Mouse (Mus musculus) liver, adult 2 months (tissue): ENCODE results near the gene Gm26602. TPM values are rescaled to one million over a fixed set of nuclear protein-coding genes. Genes with fewer than 3 reads are reported as not detected.

ENCODE experiments used
- DNase-seq: peaks from one replicate; pipeline ENCODE4 v3.0.0-alpha.2; 2011; ENCODE audit warnings: low read depth, low spot score; ENCODE audit errors: extremely low read depth
- H3K27ac ChIP-seq: fragments of 200-500 bp; replicated peaks from 2 replicates; pipeline ENCODE4 v1.5.1; 2012; ENCODE audit warnings: low read depth, mild to moderate bottlenecking, control low read depth, inconsistent platforms, low read length; ENCODE audit not compliant: insufficient read depth
- H3K27me3 ChIP-seq: fragments of 200-500 bp; 2 replicates; pipeline ENCODE4 v1.6.1; 2012; ENCODE audit warnings: mild to moderate bottlenecking, moderate library complexity, low read length, inconsistent platforms; ENCODE audit not compliant: control insufficient read depth, insufficient read depth
- H3K36me3 ChIP-seq: fragments of 200-500 bp; 2 replicates; pipeline ENCODE4 v1.6.1; 2012; ENCODE audit warnings: low read length, inconsistent platforms; ENCODE audit not compliant: control insufficient read depth, insufficient read depth
- H3K4me1 ChIP-seq: fragments of 200-500 bp; 2 replicates; pipeline ENCODE4 v1.6.1; 2011; ENCODE audit warnings: low read length; ENCODE audit not compliant: control insufficient read depth, insufficient read depth
- H3K4me3 ChIP-seq: fragments of 200-500 bp; 2 replicates; pipeline ENCODE4 v1.5.1; 2011; ENCODE audit warnings: low read depth, mild to moderate bottlenecking, control low read depth, low read length, moderate library complexity; ENCODE audit not compliant: insufficient read depth
- H3K79me2 ChIP-seq: fragments of 200-500 bp; 2 replicates; pipeline ENCODE4 v1.6.1; 2012; ENCODE audit warnings: inconsistent platforms, mild to moderate bottlenecking, low read length, moderate library complexity; ENCODE audit not compliant: control insufficient read depth, insufficient read depth
- H3K9ac ChIP-seq: fragments of 200-500 bp; 2 replicates; pipeline ENCODE4 v1.6.1; 2012; ENCODE audit warnings: low read depth, mild to moderate bottlenecking, control low read depth, inconsistent platforms, low read length
- CTCF ChIP-seq: fragments of 200-500 bp; IDR thresholded peaks from 2 replicates; pipeline ENCODE4 v1.5.1; 2011; ENCODE audit warnings: low read depth, low read length, control low read depth
- POLR2A ChIP-seq: fragments of 200-500 bp; IDR thresholded peaks from 2 replicates; pipeline ENCODE4 v1.6.1; 2011; ENCODE audit warnings: low read length, control low read depth; ENCODE audit not compliant: insufficient read depth; ENCODE audit errors: extremely low read depth
- WGBS: fragments of 180-500 bp; shearing (Covaris S2); methylation state at CpG from one replicate; pipeline ENCODE4 v1.1.7; 2018; 5-methylcytosine and 5-hydroxymethylcytosine counted together
- polyA plus RNA-seq: library from polyadenylated mRNA; depleted of rRNA; stranded (reverse); fragments of >200 nt; gene quantifications from 2 replicates; pipeline ENCODE4 v1.2.3, GENCODE M21; 2012
- total RNA-seq: library from RNA; depleted of rRNA; stranded (reverse); fragments of >200 nt; gene quantifications from 2 replicates; pipeline ENCODE4 v1.2.3, GENCODE M21; 2014

The Gm26602 gene
- total and polyA plus RNA-seq, 2 experiments, result not detected

DNA sequence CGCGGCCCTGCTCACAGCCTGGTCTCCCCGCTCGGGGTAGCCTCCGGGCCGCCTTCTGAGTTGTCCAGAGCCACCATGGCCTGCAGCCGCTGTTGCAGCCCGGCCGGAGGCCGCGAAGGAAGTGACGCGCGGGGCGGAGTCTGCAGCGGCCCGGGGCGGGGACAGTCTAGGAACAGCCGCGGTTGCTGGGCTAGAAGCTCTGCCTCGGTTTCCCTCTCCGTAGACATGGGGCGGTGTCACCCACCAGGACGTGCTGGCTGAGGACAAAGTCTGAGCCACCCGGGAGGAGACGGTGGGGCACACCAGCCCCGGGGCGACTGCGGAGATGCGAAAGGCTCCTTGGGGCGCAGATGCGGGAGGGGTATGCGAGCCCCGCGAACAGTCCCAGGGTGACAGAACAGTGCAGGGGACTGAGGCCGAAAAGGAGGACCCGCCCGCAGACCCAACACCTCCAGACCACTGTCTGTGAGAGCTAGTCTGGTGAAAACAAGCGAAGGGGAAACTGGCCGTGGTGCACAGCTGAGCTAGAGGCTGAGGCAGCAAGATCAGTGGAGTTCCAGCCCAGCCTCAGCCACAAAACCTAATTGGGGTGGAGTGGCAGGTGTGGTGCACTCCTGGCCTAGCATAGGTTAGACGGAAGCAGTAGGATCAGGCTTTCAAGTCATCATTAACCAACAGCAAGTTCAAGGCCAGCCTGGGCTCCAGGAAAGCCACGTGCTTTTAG, 6.3 kb downstream of the Gm26602 start, which contains the start of gene Kiss1r:
Kiss1r (plus strand) TSS at position 164 of the 724 bp plus-strand sequence.
- peak; percentile 90 for TF ChIP-seq POLR2A
- TF ChIP-seq CTCF, result no peak
- WGBS, result 2% methylated on average over 42 of the region's 42 CpGs
- H3K36me3 ChIP-seq, result no peaks in the 10 kb centered on the region
- peak within 1 kb of the TSS; percentile 51 for H3K27ac ChIP-seq
- DNase-seq, result peak; percentile 45
- H3K79me2 ChIP-seq, result peaks cover 7% of the 10 kb centered on the region; the same call in 1 of the 2 replicates
- peak within 1 kb of the TSS; percentile 87 for H3K9ac ChIP-seq
- peaks cover 12% of the 10 kb centered on the region for H3K27me3 ChIP-seq
- H3K4me1 ChIP-seq, result peaks cover 4% of the 10 kb centered on the region
- H3K4me3 ChIP-seq, result peak within 1 kb of the TSS; percentile 73

DNA sequence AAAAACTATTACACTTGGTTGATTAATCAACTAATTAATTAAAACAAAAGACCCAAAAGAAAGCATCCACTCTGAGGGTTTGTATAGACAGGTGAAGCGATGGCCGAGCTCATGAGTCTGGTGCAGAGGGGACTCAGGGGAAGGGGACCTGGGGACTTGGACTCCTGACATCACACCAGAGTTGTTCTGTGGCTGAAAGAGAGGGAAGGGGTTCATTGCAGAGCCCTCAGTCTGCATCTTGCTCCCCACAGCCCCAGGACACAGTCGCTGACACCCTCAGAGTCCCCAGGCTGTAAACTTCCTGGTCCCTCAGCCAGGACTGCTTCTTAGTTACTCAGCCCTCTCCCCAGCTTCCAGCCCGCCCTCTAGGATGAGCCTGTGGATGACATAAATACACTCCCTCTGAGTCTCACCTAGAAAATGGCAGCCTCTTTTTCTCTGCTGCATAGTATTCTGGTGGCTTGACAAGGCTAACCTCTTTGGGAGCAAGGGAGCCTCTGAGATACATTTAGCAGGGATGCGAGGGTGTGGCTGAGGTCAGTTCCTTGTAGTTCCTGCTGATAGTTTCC, 7.0 kb downstream of the Gm26602 start:
- Histone ChIP-seq H3K4me1 (peaks cover 4% of the 10 kb centered on the region), H3K27me3 (peaks cover 12% of the 10 kb centered on the region), H3K27ac (no peak overlapping the region), H3K9ac (no peak overlapping the region), H3K4me3 (no peak overlapping the region), H3K36me3 (no peaks in the 10 kb centered on the region), H3K79me2 (peaks cover 7% of the 10 kb centered on the region; the same call in 1 of the 2 replicates)
- DNase-seq, result no peak
- no peak for TF ChIP-seq CTCF
- no peak for TF ChIP-seq POLR2A
- WGBS, result 83% methylated on average over 5 of the region's 5 CpGs

DNA sequence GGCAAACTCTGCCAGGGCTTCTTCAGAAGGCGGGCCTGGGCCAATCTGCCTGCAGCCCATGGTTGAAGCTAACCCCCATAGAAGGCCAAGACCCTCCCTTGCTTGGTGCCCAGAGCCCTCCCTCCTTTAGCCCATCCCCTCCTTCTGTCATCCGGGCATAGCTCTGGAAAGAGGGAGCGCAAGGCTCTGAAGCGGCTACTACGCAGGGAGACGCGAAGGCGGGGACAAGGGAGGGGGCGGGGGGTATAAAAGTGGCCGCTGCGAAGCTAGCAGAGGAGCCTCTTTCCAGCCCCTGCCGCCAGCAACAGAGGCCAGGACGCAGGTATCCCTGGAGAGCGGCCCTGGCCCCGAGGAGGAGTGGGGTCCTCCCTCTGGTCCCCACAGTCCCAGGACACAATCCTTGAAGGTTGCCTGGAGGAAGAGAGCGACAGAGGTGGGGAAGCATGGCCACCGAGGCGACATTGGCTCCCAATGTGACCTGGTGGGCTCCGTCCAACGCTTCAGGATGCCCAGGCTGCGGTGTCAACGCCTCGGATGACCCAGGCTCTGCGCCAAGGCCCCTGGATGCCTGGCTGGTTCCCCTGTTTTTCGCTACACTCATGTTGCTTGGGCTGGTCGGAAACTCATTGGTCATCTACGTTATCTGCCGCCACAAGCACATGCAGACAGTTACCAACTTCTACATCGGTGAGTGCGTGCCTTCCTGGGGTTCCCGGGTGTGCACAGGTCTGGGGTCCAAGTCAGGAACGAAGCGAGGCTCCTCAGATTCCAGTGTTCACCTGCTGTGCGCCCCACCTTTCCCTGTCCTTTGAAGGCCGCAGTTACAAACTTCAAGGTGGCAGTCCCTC, 7.8 kb downstream of the Gm26602 start:
- H3K4me1 ChIP-seq, result peaks cover 4% of the 10 kb centered on the region
- DNase-seq, result no peak
- H3K36me3 ChIP-seq, result no peaks in the 10 kb centered on the region
- H3K27ac ChIP-seq, result no peak overlapping the region
- H3K27me3 ChIP-seq, result peaks cover 12% of the 10 kb centered on the region
- peak overlapping the region; percentile 43; the same call in 1 of the 2 replicates for H3K4me3 ChIP-seq
- WGBS, result 31% methylated on average over 35 of the region's 35 CpGs
- H3K9ac ChIP-seq, result 0 out of 2 replicates have a peak overlapping the region, but pooled peaks have one; percentile 19
- H3K79me2 ChIP-seq, result peaks cover 7% of the 10 kb centered on the region; the same call in 1 of the 2 replicates
- TF ChIP-seq CTCF, result no peak
- no peak for TF ChIP-seq POLR2A

DNA sequence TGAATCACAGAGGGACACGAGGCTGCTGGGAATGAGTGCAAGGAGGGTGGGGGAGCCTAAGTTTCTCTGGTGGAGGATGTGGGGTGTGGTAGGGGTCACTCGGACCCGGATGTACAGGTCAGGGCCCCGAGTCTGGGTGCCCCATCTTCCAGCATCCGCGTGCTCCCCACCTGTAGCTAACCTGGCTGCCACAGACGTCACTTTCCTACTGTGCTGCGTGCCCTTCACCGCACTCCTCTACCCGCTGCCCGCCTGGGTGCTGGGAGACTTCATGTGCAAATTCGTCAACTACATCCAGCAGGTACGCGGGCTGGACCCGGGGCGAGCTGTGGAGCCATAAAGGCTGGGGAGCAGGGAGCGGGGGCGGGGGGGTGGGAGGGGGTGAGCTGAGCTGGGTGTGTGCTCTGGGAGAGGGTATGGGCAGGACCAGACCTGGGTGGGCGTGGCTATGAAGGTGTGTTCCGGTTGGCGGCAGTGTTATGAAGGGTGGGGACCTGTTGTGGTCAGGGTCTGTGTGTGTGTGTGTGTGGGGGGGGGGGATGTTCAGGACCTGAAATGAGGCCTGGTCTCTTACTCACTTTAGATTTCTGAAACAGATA, 8.7 kb downstream of the Gm26602 start:
- H3K4me3 ChIP-seq, result no peak overlapping the region
- 16% methylated on average over 21 of the region's 21 CpGs for WGBS

DNA sequence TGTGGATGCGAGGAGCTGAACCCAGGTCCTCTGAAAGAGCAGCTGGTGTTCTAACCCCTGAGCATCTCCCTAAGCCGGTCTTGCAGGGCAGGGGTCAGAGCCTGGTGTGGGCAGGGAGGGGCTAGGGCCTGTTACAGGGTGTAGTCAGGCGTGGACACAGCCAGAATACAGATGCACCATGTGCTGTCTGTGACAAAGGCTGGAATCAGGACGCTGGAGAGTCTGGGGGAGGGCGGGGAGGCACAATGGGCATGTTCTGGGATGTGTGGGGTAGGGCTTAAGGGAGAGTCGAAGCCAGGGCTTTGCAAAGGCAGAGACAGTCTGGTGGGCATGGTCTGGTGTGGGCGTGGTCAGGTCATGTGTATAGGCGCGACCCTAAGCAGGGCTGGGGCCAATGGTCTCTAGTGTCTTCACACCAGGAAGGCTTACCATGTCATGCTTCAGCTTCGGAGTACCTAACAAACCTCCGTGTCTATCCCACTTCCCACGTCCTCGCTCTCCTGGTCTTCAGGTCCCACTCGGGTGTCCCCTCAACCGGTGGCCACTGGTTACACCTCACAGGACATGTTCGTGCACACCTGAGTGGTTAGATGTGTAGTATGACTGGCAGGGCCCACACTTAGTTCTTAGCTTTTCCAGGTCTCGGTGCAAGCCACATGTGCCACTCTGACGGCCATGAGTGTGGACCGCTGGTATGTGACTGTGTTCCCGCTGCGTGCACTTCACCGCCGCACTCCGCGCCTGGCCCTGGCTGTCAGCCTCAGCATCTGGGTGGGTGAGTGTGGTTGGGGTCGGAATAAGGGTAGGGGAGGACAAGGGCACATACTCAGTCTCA, 9.6 kb downstream of the Gm26602 start:
- no peak for DNase-seq
- Histone ChIP-seq H3K27me3 (peaks cover 12% of the 10 kb centered on the region), H3K9ac (no peak overlapping the region), H3K4me3 (no peak overlapping the region), H3K27ac (no peak overlapping the region), H3K4me1 (peaks cover 4% of the 10 kb centered on the region), H3K36me3 (no peaks in the 10 kb centered on the region), H3K79me2 (peaks cover 7% of the 10 kb centered on the region; the same call in 1 of the 2 replicates)
- TF ChIP-seq POLR2A (no peak), CTCF (no peak)
- 35% methylated on average over 26 of the region's 26 CpGs for WGBS

More for the DNA sequence above, 8.7 kb downstream of the Gm26602 start:
- DNase-seq, result no peak
- H3K4me1 ChIP-seq, result peaks cover 4% of the 10 kb centered on the region
- H3K27me3 ChIP-seq, result peaks cover 12% of the 10 kb centered on the region
- H3K79me2 ChIP-seq, result peaks cover 7% of the 10 kb centered on the region; the same call in 1 of the 2 replicates
- no peak overlapping the region for H3K27ac ChIP-seq
- no peaks in the 10 kb centered on the region for H3K36me3 ChIP-seq
- H3K9ac ChIP-seq, result no peak overlapping the region
- TF ChIP-seq POLR2A, result no peak
- no peak for TF ChIP-seq CTCF
